Mouse (Mus musculus) thymus, adult 2 months (tissue): ENCODE results near the gene Itpkb.

Experiments
- CTCF ChIP-seq: fragments of 200-500 bp; IDR thresholded peaks from 2 replicates; pipeline ENCODE4 v1.5.1; 2012; ENCODE audit warnings: mild to moderate bottlenecking, control low read depth, low read length, moderate library complexity, borderline replicate concordance; ENCODE audit not compliant: control insufficient read depth, poor library complexity, insufficient read depth; ENCODE audit errors: extremely low read depth
- POLR2A ChIP-seq: fragments of 200-500 bp; IDR thresholded peaks from 2 replicates; pipeline ENCODE4 v1.6.1; 2012; ENCODE audit warnings: mild to moderate bottlenecking, low read length, control low read depth, moderate library complexity; ENCODE audit not compliant: control insufficient read depth, poor library complexity, insufficient read depth; ENCODE audit errors: extremely low read depth

DNA sequence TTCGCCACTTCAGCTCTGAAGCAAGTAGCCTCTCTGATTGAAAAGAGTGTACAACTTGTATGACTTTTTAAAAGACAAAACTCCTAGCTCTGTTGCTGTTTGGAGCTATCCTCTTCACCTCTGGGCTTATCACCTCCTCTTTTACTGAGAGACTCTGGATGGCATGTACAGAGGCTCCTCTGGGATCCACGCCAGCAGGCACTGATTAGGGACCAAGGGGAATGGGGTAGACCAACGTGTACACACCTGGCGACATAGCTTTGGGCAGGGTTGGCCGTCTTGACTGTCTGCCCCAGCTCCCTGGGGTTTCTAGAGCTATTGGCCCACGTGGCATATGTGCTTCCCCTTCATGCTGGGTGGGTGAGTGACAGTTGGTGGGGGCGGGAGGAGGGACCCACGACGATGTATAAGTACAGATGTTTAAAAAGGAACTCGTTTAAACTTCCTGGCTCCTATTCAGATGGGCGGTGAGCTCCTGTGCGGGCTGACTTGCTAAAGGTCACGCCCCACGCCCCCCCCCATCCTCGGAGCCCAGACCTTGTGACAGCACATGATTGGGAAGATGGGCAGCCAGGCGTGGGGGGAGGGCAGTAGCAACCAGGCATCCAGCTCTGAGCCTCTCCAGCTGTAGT lies 92.8 kb downstream of the Itpkb start:
- TF ChIP-seq CTCF = no peak
- TF ChIP-seq POLR2A = no peak
